Mouse (Mus musculus) kidney, adult 18-20 months (tissue): ENCODE results near the gene Mgat5b.

Experiments used
- DNase-seq: peaks from one replicate; pipeline ENCODE4 v3.0.0; 2021

Mgat5b gene

DNA sequence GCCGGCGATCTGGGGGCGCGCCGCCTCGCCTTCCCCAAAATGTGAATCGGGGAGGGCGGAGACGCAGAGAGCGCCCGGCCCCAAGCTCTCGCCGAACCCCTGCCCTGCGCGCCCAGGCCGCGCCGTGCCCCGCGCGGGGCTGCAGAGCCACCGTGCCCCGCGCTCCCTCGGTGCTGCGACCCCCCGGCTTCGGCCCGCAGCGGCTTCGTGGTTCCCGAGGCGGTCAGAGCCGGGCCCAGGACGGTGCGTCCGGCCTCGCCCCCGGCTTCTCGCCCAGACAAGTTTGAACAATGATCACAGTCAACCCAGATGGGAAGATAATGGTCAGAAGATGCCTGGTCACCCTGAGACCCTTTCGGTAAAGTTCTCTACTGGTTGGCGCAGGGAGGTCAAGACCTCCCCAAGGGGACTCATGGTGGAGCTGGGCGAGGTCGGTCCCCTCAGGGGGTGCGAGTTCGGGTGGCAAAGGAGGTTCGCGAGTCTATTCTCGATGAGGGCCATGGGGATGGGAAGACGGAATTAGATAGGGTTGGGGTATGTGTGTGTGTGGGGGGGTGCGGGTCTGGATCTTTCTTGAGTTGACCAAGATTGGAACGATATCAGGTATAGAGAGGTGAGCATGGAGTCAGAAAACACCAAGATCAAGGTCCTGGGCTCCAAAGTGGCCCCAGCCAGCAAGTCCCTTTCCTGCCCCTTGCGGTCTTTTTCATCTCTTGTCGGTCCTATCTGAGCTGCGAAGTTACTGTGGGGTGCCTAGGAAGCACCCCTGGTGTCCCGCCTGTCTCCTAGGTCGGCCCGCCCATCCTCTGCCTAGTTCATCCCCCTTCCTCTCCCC, 740 bp downstream of the Mgat5b start:
- no peak for DNase-seq

DNA sequence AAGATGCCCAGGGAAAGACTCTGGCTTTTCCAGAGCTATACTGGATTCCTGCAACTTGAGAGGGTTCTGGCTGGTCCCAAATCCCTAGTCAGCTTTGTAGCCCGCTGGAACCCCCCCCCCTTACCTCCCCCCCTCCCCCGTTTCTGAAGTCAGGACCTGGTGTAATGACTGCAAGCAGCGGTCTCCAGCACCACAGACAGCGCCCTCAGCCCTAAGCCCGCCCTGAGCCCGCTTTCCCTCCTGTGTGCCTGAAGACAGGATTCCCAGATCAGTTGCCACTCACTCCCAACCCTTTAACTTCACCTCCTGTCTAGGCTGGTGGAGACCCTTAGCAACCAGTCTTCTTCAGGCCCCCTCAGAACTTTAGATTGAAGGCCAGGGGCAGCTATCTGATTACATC, 2.1 kb downstream of the Mgat5b start:
- DNase-seq: no peak

DNA sequence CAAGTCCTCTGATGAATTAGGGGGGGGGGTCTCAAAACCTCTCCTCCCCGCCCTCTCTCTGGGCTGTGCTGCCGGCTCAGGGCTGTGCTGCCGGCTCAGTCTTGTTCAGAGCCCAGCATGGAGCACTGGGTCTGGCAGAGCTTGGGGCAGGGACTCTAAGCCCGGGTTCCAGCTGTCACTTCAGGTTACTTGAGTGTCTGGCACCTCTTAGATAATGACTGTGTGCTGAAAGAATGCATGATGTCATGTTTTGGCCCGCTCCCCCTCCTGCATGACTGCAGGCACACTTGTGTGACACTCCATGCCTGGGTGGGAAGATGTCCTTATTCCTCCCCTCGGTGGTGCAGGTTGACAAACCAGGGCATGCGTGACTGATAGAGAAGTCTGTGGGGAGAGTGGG, 3.4 kb downstream of the Mgat5b start:
- DNase-seq: no peak

DNA sequence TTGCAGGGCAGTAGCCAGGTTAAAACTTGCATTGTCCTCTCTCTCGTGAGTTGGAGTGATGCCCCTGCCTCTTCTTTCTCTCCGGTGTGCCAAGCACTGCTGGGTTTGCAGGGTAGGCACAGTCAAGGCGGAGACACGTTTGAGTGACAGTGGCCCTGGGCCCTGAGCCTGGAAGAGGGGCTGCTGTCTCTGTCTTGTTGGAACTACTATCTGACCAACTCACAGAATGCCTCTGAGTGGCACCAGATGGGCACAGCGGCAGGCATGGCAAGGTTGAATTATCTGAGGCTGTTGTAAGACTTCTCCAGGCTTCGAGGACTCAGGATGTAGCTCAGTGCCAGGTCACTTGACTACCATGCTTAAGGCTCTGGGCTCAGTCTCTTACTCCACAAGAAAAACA, 9.4 kb downstream of the Mgat5b start:
- DNase-seq: no peak

DNA sequence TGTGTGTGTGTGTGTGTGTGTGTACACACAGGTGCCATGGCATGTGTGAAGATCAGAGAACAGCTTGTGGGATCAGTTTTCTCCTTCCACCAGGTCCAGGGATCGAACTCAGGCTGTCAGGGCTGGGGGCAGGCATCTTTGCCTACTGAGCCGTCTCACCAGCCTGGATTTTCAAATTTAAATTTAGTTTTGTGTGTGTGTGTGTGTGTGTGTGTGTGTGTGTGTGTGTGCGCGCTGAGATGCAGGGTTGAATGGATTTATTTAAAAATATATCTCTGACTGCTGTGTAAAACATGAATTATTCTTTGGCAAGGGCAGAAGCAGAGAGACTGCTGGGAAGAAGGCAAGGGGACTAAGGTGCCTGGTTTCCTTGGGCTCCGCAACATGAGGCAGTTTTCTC, 16.2 kb downstream of the Mgat5b start:
- no peak for DNase-seq

DNA sequence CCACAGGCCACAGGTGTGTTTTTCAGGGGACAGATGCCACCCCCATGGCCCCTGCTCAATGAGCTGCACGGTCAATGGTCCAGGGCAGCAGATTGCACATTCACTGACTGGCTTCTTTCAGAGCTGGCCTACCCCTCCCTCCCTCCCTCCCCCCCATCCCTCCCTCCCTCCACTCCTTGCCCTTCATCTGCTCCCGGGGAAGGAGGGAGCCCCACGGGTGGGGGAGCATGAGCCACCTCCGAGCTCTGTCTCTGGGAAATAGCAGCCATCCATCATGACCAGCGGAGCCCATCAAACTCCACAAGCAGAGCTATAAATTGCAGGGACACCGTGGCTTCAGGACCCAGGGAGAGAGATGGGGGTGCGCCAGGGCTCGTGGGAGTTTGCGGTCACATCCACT, 16.7 kb downstream of the Mgat5b start:
- no peak for DNase-seq

DNA sequence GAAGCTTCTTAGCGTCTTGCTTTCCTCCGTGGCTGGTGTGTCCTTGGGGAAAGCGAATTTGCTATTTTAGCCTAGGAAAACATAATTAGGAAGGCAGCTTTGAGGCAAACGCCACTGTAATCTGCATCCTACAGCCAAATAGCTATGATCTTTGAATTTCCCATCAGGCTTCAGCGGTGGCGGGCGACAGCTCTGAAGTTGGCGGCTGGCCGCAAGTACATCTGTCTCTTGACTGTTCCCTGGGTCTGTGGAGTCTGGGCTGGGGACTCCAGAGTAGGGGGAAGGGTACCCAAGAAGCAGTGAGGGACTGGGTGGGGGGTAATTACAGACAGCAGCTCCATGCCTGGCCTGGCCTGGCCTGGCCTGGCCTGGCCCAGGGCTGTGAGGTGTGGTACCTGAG, 17.3 kb downstream of the Mgat5b start:
- DNase-seq: no peak

DNA sequence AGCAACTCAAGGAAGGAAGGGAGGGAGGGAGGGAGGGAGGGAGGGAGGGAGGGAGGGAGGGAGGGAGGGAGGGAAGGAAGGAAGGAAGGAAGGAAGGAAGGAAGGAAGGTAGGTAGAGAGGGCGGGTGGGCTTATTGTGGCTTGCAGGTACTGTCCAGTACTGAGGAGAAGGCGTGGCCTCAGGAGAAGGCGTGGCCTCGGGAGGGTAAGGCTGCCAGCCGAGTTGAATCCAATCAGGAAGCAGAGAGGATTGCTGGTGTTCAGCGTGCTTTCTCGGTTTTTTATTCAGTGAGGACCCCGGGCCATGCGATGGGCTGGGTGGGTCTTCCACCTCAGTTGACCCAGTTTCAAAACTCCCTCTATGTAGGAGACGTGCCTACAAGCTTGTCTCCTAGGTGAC, 18.5 kb downstream of the Mgat5b start:
- no peak for DNase-seq

DNA sequence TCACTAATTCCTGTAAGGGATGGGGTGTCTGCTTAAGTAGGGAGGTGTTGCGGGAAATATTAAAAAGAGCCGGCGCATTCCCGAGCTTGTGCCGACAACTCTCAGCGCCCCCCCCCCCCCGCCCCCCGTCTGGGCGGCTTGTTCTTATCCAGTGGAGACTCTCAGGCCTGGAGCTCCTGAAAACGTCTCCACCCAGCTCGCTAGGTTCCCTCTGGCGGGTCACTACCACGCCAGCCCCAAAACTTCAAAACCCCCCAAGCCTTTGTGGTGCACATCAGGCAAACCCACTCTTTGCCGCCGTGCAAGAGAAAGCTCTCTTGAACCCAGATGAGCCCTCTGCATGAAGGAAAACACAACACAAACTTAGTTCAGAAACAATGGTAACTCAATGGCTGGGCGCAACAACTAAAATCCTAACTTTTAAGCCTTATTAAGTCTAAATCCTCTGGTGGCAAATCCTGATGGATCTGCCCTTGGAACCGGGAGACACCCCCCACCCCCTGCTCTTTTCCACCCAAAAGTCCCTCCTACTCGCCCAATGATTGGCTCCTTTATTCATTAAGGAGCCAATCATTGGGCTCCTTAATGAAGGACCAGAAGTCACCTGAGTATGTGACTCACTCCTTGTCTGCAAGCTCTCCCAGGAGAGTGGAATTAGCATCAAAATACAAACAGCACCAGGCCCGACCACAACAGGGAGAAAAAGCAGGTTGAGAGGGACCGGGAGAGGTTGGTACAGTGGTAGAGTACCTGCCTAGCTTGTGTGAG, 21.6 kb downstream of the Mgat5b start:
- DNase-seq: no peak

DNA sequence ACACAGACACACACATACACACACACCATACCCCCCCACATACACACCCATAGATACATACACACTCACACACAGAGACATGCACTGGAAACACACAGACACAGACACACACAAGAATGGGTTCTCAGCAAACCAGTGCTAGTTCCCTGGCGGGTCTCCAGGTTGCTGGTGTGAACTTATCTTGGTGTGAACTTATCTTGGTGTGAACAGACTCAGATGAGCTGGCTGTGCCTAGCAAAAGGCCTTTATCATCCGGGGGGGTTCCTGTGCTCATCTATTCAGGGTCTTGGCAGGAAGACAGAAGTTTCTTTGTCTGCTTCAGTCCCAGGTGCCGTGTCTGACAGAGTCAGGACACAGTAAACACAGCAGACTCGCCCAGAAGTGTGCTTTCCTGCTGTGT, 25.7 kb downstream of the Mgat5b start:
- DNase-seq: no peak

DNA sequence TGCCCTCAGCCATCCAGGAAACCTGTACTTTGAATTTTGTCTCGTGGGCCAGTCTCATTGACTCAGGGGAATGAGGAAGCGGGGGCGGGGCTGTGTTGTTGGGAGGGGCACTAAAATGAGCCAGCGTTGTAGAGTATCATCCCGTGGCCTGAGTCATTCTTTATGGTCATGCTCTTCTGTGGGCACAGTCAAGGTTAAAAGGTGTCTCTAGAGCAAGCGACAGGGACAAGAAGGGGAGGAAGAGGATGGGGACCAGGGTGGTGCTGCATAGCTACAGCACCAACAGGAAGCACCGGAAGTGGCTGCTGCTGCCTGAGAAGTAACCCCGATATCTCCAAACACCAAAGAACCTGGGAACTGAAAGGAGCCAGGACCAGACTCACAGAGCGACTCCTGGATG, 31.2 kb downstream of the Mgat5b start:
- DNase-seq: no peak

DNA sequence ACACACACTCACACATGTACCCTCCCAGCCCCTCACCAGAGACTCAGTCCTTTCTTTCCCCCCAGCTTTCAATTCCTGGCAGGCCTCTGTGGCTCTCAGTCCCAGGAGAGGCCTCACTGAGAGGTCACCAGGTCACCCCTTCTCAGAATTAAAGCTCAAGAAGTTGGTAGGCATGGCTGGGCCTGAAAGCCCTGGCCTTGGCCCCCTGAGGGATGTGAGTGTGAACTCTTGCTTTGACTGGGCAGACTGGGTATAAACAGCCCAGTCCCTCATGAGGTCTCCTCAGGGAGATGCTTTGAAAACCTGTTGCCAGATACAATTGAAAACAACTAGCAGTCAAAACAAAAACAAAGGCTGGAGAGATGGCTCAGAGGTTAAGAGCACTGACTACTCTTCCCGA, 32.8 kb downstream of the Mgat5b start:
- no peak for DNase-seq

DNA sequence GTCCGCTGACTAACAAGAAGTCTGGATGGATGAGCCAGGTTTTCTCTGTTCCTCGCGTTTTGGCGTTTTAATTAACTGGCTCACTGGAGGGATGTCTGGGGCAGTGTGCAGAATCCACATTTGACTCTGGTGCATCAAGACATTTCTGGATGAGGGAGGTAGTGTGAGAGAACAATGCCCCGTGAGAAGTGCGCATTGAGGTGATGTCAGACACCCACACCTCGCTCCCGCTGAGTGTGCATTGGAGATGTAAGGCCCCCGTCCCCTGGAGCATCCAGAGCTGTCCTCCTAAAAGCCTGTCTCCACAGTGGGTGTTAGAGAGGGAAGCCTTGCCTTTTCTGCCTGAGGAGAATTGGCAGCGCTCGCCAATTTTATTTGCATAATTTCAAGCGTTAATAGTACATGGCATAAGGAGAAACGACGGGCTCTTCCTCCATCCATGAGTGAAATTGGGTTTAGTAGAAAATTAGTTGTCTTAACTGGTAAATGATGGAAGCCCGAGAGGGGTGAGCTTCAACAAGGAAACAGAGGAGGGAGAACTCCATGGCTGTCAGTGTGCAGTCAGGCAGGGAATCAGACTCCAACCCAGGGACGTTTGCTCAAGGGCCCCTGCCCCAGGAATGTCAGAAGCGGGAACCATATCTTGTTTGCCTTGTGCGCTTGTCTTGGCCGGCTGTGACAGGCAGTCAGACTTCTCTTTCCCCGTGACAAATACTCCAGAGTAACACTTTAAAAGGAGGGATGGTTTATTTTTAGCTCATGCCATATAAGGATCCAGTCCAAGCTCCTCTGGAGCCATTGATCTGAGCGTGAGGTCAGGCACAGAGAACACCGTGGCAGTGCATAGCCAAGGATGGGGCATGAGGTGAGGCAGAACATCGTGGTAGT, 35.8 kb downstream of the Mgat5b start:
- no peak for DNase-seq

DNA sequence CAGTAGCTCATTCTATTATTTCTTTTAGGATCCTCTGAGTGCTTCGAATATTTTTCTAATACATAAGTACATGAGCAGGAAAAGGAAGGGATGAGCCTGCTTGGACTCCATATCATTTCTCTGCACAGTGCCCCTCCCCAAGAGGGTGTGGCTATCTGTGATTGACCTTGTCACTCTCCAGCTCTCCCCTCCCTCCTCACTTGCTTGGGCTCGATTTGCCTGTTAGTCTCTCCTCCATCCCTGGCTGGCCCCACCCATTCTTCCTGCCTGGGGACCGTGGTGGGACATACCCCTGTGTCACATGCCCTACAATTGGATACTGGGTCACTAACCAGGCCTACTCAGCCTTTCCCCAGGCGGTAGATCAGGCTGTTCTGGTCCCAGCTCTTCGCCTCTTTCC, 39.9 kb downstream of the Mgat5b start:
- no peak for DNase-seq

DNA sequence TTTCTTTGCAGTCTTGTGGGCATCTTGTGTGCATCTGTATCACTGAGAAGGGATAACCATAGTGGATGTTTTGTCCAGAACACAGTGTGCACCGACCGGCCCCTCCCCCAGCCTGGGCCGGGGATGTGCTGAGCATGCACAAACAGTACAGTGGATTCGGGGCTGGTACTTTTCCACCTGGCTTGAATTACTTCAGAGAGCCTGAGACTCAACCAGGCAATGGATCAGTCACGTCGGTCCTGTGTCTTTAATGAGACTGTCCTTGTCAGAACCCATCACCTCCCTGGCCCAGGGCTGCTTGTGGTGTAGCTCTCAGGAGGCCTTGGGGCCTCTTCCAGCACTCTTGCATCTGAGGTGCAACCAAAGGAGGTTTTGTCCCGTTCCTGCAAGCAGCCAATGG, 46.4 kb downstream of the Mgat5b start:
- no peak for DNase-seq

DNA sequence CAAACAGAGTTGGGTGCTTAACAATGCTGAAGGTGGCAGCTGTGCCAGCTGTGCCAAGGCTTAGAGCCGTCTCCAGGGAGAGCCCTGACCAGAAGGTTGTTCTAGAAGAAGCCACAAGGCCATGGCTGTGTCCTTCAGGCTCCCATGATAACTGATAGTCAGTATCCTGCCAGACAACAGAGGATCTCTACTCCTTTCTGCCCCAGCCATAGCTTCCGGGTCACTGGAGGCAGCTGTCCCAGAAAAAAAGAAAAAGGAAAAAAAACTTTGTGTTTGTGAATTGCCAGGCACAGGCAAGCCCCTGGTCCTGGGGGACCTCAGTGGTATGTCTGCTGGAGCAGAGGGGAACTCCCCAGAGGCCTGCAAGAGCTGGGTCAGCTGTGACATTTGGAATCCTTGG, 47.3 kb downstream of the Mgat5b start:
- no peak for DNase-seq

DNA sequence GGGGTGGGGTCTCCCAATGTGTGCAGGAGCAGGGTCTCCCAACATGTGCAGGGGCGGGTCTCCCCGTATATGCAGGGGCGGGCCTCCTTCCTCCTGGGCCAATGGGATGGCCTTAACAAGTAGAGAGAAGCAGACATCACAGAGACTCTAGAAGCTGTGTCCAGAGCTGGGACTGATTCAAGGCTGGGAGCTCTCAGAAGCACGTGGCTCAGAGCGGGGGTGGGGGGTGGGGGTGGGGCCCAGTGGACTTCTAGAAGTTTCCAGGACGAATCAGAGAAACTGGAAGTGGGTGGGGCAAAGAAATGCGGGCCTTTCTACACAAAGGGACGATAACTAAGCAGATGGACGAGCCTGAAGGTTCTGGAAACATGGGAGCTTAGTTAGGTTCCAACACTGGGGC, 49.9 kb downstream of the Mgat5b start:
- no peak for DNase-seq

DNA sequence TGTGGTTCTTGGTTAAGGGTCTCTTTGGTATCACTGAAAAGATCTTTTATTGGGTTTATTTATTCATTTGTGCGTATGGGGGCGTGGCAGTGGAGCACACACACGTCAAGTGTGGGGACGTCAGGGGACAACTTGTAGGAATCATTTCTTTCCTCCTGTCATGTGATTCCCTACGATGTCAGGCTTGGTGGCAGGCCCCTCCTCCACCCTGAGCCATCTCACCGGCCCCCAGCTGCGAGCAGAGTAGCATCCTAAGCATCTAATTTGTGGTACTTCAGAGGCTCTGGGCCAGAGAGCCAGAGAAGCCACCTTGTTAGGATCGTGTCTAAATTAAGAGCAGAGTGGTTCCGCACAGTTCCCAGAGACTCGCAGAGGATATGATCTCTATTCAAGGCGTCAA, 50.8 kb downstream of the Mgat5b start:
- no peak for DNase-seq

DNA sequence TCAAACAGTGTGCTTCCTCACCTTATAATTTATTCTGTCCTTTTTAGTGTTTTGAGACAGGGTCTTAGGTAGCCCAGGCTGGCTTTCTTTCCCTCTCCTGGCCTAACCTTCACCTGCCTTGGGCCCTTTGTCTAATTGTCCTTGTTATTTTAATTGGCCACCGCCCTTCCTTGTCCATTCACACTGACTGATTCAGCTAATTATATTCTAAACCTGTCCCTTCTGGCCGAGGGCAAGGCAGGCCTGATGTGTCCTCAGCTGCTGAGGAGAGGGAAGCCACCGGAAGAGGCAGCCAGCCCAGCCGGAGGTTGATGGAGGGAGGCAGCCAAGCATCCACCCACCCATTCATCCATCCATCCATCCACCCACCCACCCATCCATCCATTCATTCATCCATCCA, 52.2 kb downstream of the Mgat5b start:
- DNase-seq: no peak

DNA sequence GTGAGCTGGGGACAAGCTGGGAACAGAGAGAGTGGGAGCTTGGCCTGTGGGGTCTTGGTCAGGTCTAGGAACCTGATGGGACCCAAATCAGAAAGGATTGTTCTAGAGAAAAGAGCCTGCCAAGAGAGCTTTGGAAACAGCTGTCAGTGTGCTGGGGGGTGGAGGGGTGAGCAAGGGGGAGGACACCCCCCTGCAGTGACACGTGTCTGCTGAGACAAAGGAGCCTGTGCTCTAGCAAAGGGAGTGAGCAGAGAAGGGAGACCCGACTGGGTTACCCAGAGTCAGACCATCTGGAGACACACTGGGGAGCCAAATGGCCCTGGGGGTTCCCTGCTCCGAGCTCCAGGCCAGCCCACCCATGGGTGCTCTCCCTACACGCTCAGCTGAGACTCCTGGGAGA, 54.2 kb downstream of the Mgat5b start:
- no peak for DNase-seq

DNA sequence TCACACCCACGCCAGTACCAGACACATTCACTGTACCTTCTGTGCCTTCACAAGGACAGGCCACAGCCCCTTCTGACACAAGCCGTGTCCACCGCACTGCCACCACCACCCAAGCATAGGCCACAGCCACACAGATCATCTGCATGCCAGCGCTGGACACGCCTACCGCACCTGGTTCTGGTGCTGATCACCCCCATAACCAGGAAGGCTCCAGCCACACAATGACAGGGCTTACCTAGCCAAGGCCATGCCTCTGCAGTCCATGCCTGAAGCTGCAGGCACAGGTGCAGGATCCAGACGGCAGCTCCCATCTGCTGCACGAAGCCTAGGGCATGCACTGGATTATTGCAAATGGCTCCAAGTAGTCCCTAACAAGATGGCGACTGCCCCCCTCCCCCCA, 54.8 kb downstream of the Mgat5b start:
- no peak for DNase-seq

DNA sequence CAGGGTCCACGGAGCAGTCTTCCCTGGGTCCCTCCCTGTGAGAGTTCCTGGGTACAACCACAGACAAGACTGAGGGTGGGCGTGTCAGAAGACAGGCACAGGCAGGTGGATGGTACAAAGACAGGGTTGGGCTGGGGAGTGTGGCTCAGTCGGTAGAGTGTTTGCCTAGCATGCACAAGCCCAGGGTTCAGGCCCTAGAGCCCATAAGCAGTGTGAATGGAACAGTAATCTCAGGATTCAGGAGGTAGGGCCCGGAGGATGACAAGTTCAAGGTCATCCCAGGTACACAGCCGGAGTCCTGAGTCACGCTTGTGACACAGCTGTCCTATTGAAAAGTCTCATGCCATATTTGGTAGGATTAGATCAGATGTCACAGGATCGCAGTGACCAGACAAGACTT, 55.7 kb downstream of the Mgat5b start:
- no peak for DNase-seq

DNA sequence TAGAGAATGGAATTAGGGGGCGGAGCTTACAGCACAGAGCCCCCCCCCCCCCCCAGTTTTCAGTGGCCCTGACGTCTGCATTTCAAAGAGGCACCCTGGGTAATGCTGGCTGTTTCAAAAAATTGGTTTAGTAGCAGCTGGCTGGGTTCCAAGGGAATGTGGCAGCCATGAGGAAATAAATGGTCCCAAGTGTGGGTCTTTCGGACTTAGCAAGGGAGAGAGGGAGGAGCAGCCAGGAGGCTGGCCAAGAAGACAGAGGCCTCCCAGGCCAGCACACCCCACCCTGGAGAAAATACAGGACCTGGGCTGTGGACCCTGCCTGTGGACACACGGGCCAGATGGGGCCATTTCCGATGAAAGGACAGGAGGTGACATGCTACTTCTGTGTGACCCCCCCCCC, 61.6 kb downstream of the Mgat5b start:
- no peak for DNase-seq

DNA sequence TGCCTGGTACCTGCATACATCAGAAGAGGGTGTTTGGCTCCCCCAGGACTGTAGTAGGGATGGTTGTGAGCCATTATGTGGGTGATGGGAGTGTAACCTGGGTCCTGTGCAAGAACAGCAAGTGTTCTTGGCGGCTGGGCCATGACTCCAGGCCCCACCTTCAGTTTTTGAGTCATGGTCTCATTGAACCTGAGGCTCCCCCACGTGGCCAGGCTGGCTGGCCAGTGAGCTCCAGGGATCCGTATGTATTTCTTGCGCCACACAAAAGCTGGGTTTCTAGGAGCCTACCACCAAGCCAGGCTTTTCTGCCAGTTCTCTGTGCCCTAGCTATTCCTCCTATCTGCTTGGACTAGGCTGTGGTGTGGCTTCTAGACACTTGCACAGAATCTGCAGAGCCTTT, 63.9 kb downstream of the Mgat5b start:
- DNase-seq: no peak
